Mouse (Mus musculus) heart, postnatal 4 days (tissue): ENCODE measurements around the gene Spata3. TPM values are rescaled to one million over a fixed set of nuclear protein-coding genes. Genes with fewer than 3 reads are reported as not detected.

Experiments
- DNase-seq: peaks from one replicate; pipeline ENCODE4 v3.0.0; 2021
- total RNA-seq, 2 experiments: library from RNA; stranded (reverse); gene quantifications; 2 replicates each; pipeline ENCODE4 v1.2.3; 2021

The Spata3 gene
- total RNA-seq, 2 experiments from 2014 or later, result not detected

DNA sequence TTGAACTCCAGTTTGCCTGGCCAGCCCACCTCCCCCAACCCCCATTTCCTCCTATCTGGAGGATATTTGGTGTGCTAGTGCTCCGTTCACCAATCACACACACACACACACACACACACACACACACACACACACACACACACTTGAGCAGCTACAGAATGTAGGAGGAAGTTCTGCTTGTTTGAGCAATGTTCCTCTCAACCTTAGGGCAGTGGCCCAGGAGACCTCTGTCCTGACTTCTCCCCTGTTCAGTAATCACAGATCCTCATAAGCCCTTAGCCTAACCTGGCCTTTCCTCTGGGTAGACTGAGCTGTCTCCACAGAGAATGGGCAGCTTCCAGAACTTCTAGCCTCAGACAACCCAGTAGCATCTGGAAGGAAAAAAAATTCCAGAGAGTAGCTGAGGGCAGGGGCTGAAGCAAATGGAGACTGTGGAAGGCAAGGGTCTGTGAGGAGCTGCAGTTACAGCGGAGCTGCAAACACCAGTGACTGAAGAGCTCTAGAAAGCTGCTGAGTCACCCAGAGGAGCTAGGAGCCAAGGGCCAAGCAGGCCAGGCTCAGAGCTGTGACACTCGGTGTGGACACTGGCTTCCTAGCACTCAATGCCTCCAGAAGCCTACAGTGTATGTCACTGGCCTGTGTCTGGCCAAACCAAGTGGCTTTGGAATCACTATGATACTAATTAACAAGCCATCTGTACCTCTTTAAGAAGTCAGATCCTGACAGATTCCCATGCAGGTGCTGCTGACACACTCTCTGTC is 21.8 kb downstream of the Spata3 start:
- DNase-seq, result no peak

GRCm38 (mm10) chr1:86040131-86040530 is 23.5 kb downstream of the Spata3 start:
- DNase-seq, result no peak

DNA sequence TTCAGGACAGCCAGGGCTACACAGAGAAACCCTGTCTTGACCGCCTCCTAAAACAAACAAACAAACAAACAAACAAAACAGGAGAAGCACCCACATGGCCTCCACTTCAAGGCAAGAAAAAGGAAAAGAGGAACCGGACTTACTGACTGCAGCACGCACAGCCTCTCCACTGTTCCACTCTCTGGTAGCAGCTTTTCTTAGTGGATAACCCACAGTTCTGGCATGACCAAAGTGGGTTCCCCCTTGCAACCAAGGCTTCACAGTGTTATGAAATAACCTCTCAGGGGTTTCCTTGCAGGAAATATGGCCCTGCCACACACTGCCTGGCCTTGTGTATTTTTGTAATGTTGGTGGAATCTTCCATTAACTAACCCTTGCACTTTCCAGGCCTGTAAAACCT is 24.2 kb downstream of the Spata3 start:
- DNase-seq, result no peak

GRCm38 (mm10) chr1:86045056-86045455 is 28.4 kb downstream of the Spata3 start:
- no peak for DNase-seq

DNA sequence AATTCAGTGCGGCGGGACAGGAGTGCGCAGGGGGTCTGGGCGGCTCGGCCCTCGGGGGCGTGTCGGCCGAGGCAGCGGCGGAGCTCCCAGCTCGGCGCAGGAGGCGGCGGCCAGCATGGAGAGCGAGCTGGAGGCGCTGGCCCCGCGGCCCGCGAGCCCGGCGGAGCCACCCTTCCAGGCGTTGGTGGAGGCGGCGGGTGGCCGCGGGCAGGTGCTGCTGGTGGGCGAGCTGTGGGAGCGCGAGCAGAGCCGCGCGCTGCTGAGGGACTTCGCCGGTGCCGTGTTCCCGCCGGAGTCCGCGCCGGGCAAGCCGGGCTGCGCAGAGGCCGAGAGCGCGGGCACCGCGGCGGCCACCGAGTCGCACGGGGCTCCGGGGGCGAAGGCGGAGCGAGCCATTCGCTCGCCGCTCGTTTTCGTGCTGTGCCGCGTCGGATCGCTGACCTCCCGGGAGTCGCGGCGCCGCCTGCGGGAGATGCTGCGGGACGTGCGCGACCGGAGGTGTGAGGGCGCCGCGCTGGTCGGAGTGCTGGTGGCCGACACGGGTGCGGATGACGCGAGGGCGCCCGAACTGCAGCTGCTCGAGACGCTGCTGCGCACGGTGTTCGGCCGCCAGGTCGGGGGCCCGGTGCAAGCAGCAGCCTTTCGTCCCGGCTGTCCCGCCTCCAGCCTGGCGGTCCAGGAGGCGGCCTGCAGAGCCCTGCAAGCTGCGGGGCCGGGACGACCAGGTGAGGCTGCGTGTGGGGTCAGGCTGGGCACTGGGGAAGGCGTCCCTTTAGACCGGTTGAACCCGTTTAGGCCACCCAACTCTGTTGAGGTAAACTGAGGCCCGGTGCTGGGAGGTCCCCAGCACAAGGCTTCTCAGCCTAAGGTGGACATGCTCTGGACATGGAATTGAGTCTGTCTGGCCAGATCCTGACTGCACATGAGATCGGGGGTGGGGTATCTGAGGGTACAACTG is 29.5 kb downstream of the Spata3 start, which contains the start of gene 2810459M11Rik:
TSS of gene 2810459M11Rik (plus strand) at position 16 of the 958 bp plus-strand sequence.
- DNase-seq, result peak; percentile 39

DNA sequence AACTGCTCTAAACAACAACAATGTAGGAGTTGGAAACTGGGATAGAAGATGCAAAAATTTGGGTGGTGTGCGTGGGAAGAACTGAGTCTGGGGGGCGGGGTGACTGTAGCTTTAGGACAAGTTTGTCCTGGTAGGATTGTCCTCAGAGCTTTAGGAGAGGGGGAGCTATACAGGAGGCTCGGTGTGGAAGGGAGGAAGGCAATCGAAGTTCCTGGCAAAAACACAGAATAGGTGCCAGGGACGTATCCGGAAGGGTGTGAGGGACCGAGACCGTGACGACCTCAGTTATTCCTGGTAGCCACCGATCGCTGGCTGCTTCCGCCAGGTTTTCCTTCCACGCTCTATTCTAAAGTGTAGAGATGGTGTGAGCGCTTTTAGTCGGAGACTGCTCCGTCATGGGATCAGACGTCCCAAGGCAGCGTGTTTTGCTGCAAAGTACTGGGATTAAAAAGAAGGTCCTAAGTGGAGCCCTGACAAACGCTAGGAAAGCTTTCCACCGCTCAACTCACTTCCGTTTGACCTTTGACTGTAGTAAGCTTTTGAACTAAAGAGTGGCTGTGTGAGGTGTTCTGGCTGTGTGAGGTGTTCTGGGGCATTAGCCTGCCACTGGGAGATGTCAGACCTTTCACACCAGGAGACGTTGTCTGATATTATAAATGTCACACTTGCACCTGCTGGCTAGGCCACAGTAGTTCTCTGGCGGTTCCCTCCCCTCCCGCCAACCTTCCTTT is 30.4 kb downstream of the Spata3 start:
- DNase-seq, result no peak

DNA sequence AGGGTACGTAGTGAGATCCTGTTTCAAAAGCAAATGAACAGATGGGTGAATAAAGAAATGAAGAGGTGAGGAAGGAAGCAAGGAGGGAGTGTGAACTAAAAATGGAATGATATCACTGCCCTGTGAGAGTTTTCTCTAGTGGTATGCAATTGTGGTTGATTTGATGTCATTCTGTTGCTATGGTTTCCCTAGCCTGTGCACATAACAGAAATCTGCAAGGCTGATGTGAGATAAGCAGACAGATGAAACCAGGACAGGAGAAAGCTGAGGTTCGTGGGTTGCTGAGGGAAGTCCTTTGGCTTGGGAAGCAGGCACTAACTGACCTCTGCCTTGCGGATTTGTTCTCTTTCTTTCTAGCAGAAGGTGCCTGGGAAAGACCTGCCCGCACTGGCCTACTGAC is 31.6 kb downstream of the Spata3 start:
- no peak for DNase-seq

GRCm38 (mm10) chr1:86048744-86049143 is 32.1 kb downstream of the Spata3 start:
- no peak for DNase-seq

- DNase-seq, result peak; percentile 81
Measured at GRCm38 (mm10) chr1:86053198-86053921, 36.7 kb downstream of the Spata3 start.

- DNase-seq, result no peak
Measured at GRCm38 (mm10) chr1:86054943-86055342, 38.3 kb downstream of the Spata3 start.

DNA sequence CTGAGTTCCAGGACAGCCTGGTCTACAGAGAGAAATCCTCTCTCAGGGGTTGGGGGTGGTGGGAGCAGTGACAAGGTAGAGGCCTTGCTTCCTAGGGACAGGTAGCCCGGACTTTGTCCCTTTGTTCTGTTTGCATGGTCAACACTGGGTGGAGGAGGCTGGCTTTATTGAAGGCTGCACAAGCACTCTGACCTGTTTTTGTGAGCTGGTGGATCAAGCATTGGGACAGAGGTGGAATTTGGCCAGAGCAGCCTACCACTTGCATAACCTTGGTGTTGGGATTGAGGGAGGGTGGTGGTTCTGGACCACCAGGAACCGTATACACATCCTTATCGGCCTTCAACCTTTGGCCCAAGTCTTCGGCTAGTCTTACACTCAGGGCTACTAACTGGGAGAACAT is 39.7 kb downstream of the Spata3 start:
- no peak for DNase-seq

- peak; percentile 96 for DNase-seq
Measured at GRCm38 (mm10) chr1:86058856-86059769, 42.5 kb downstream of the Spata3 start.

- no peak for DNase-seq
Measured at GRCm38 (mm10) chr1:86062523-86062922, 45.9 kb downstream of the Spata3 start.

GRCm38 (mm10) chr1:86064271-86064991 is 47.8 kb downstream of the Spata3 start, which contains the start of gene Psmd1:
Psmd1 (plus strand) TSS chr1:86064387.
- peak; percentile 91 for DNase-seq

GRCm38 (mm10) chr1:86076565-86076964 is 59.9 kb downstream of the Spata3 start:
- no peak for DNase-seq

Other genes starting within 250 kb of the Spata3 start
- under 1 TPM; 0.54 to 0.88 TPM for gene A630001G21Rik, start 238.2 kb upstream of the Spata3 start, total RNA-seq
- gene Cab39, start 223.4 kb upstream of the Spata3 start, total RNA-seq, result 100 to 1,000 TPM in 1 of 2 experiments, 10 to 100 TPM in 1; 90.7 to 102 TPM
- 10 to 100 TPM; 91.3 to 91.5 TPM for gene Itm2c, start 122.5 kb upstream of the Spata3 start, total RNA-seq
- not detected for gene 4933407L21Rik, start 88.3 kb upstream of the Spata3 start, total RNA-seq
- gene Gpr55, start 55.8 kb upstream of the Spata3 start, total RNA-seq, result not detected
- not detected for gene 2810459M11Rik, start 29.0 kb downstream of the Spata3 start, total RNA-seq
- gene Psmd1, start 47.6 kb downstream of the Spata3 start, total RNA-seq, result 100 to 1,000 TPM; 113 to 118 TPM
- gene Htr2b, start 95.2 kb downstream of the Spata3 start, total RNA-seq, result not detected
- 1 to 10 TPM; 1.2 to 1.4 TPM for gene Gm21972, start 116.8 kb downstream of the Spata3 start, total RNA-seq
- gene Armc9, start 138.0 kb downstream of the Spata3 start, total RNA-seq, result 1 to 10 TPM; 5.6 to 6.0 TPM